Mouse (Mus musculus) lung, postnatal 10 days (tissue): ENCODE measurements around the gene Zc3h4.

Experiments used
- DNase-seq: peaks from one replicate; pipeline ENCODE4 v3.0.0; 2021

The Zc3h4 gene

GRCm38 (mm10) chr7:16441241-16441640 lies 40.5 kb downstream of the Zc3h4 start:
- DNase-seq = no peak

GRCm38 (mm10) chr7:16451656-16452055 lies 50.9 kb downstream of the Zc3h4 start:
- no peak for DNase-seq

GRCm38 (mm10) chr7:16452587-16453073 lies 51.9 kb downstream of the Zc3h4 start, which contains the start of gene Tmem160:
Gene Tmem160, plus strand, starts transcription at chr7:16452779.
- peak; percentile 93 for DNase-seq

- peak; percentile 61 for DNase-seq
Measured at GRCm38 (mm10) chr7:16453118-16453711, 52.5 kb downstream of the Zc3h4 start.

- DNase-seq = no peak
Measured at GRCm38 (mm10) chr7:16455016-16455415, 54.3 kb downstream of the Zc3h4 start.

- no peak for DNase-seq
Measured at GRCm38 (mm10) chr7:16456289-16456688, 55.6 kb downstream of the Zc3h4 start.

GRCm38 (mm10) chr7:16460566-16460965 lies 59.9 kb downstream of the Zc3h4 start:
- no peak for DNase-seq

GRCm38 (mm10) chr7:16461151-16461550 lies 60.4 kb downstream of the Zc3h4 start:
- DNase-seq = no peak

- DNase-seq = no peak
Measured at GRCm38 (mm10) chr7:16461705-16462104, 61.0 kb downstream of the Zc3h4 start.

GRCm38 (mm10) chr7:16463214-16463613 lies 62.5 kb downstream of the Zc3h4 start:
- DNase-seq = peak; percentile 89

- DNase-seq = peak; percentile 80
Measured at GRCm38 (mm10) chr7:16465160-16465559, 64.5 kb downstream of the Zc3h4 start.

- no peak for DNase-seq
Measured at GRCm38 (mm10) chr7:16465568-16465967, 64.9 kb downstream of the Zc3h4 start.

- DNase-seq = peak; percentile 32
Measured at GRCm38 (mm10) chr7:16466565-16466964, 65.9 kb downstream of the Zc3h4 start.

GRCm38 (mm10) chr7:16468115-16468514 lies 67.4 kb downstream of the Zc3h4 start:
- DNase-seq = no peak

GRCm38 (mm10) chr7:16471549-16471948 lies 70.8 kb downstream of the Zc3h4 start:
- DNase-seq = peak; percentile 40

- DNase-seq = no peak
Measured at GRCm38 (mm10) chr7:16472116-16472709, 71.5 kb downstream of the Zc3h4 start.

- no peak for DNase-seq
Measured at GRCm38 (mm10) chr7:16473847-16474246, 73.1 kb downstream of the Zc3h4 start.

- DNase-seq = peak; percentile 65
Measured at GRCm38 (mm10) chr7:16474445-16474844, 73.7 kb downstream of the Zc3h4 start.

- DNase-seq = no peak
Measured at GRCm38 (mm10) chr7:16475321-16475720, 74.6 kb downstream of the Zc3h4 start.

GRCm38 (mm10) chr7:16475764-16476599 lies 75.3 kb downstream of the Zc3h4 start:
- no peak for DNase-seq

- DNase-seq = peak; percentile 47
Measured at GRCm38 (mm10) chr7:16476600-16476989, 75.9 kb downstream of the Zc3h4 start.

GRCm38 (mm10) chr7:16477628-16478027 lies 76.9 kb downstream of the Zc3h4 start, which contains the start of gene Npas1:
Gene Npas1, minus strand, starts transcription at chr7:16477728.
- DNase-seq = no peak
